Mouse (Mus musculus): Measurements from ENCODE around the gene Abcc8. TPM values are rescaled to one million over a fixed set of nuclear protein-coding genes. Genes with fewer than 3 reads are reported as not detected.

Abcc8 gene
- polyA plus RNA-seq, 1 experiment = 0.34 TPM

- TF ChIP-seq MYOD1 (IDR thresholded peaks at IDR 0.05; ENCODE audit: control insufficient read depth in 1 of 3, insufficient read length in 2 of 3, low read depth in 2 of 3) (no peak), SRF (IDR thresholded peaks at IDR 0.05; ENCODE audit: control insufficient read depth, insufficient read length, low read depth) (no peak), TCF12 (IDR thresholded peaks at IDR 0.05; ENCODE audit: insufficient read depth, poor library complexity, severe bottlenecking) (no peak), CEBPB (IDR thresholded peaks at IDR 0.05; ENCODE audit: insufficient read depth, poor library complexity, severe bottlenecking) (no peak), POLR2A (IDR thresholded peaks at IDR 0.05; ENCODE audit: insufficient read length, low read depth) (no peak), E2F4 (IDR thresholded peaks at IDR 0.05; ENCODE audit: insufficient read depth) (no peak), TCF3 (IDR thresholded peaks at IDR 0.05; ENCODE audit: insufficient read length, low read depth) (no peak), USF1 (IDR thresholded peaks at IDR 0.05; ENCODE audit: low read depth) (no peak), MAX (IDR thresholded peaks at IDR 0.05; ENCODE audit: low read depth) (no peak), POLR2AphosphoS2 (IDR thresholded peaks at IDR 0.05; ENCODE audit: insufficient read length, low read depth) (no peak), REST (IDR thresholded peaks at IDR 0.05; ENCODE audit: insufficient read depth, insufficient read length) (no peak), MYOG (IDR thresholded peaks at IDR 0.05; ENCODE audit: control insufficient read depth in 1 of 3, insufficient read depth in 1 of 3, insufficient read length in 2 of 3, low read depth in 2 of 3) (no peak)
Measured at GRCm38 (mm10) chr7:46128196-46128595, 51.6 kb downstream of the Abcc8 start.

GRCm38 (mm10) chr7:46125340-46125739 is 54.5 kb downstream of the Abcc8 start:
- Histone ChIP-seq H3K79me2 (ENCODE audit: control insufficient read depth, insufficient read depth) (no peaks in the 10 kb centered on the region), H3K4me3 (no peak overlapping the region), H3ac (ENCODE audit: control insufficient read depth, insufficient read length) (no peak overlapping the region), H3K27me3 (ENCODE audit: control insufficient read depth, insufficient read depth, insufficient read length) (peaks cover 12% of the 10 kb centered on the region), H3K4me2 (ENCODE audit: low read depth) (no peak overlapping the region), H3K36me3 (ENCODE audit: control insufficient read depth, insufficient read depth) (no peaks in the 10 kb centered on the region)
- TF ChIP-seq POLR2AphosphoS2 (IDR thresholded peaks at IDR 0.05; ENCODE audit: insufficient read length, low read depth) = no peak
- no peak for TF ChIP-seq MYOG (IDR thresholded peaks at IDR 0.05; ENCODE audit: control insufficient read depth in 1 of 3, insufficient read depth in 1 of 3, insufficient read length in 2 of 3, low read depth in 2 of 3)
- TF ChIP-seq SRF (IDR thresholded peaks at IDR 0.05; ENCODE audit: control insufficient read depth, insufficient read length, low read depth) = no peak
- TF ChIP-seq USF1 (IDR thresholded peaks at IDR 0.05; ENCODE audit: low read depth) = no peak
- TF ChIP-seq MAX (IDR thresholded peaks at IDR 0.05; ENCODE audit: low read depth) = no peak
- TF ChIP-seq POLR2A (IDR thresholded peaks at IDR 0.05; ENCODE audit: insufficient read length, low read depth) = no peak
- no peak for TF ChIP-seq MYOD1 (IDR thresholded peaks at IDR 0.05; ENCODE audit: control insufficient read depth in 1 of 3, insufficient read length in 2 of 3, low read depth in 2 of 3)
- TF ChIP-seq TCF3 (IDR thresholded peaks at IDR 0.05; ENCODE audit: insufficient read length, low read depth) = no peak
- TF ChIP-seq REST (IDR thresholded peaks at IDR 0.05; ENCODE audit: insufficient read depth, insufficient read length) = no peak
- TF ChIP-seq CEBPB (IDR thresholded peaks at IDR 0.05; ENCODE audit: insufficient read depth, poor library complexity, severe bottlenecking) = no peak
- no peak for TF ChIP-seq E2F4 (IDR thresholded peaks at IDR 0.05; ENCODE audit: insufficient read depth)
- no peak for TF ChIP-seq TCF12 (IDR thresholded peaks at IDR 0.05; ENCODE audit: insufficient read depth, poor library complexity, severe bottlenecking)

More at GRCm38 (mm10) chr7:46128196-46128595, 51.6 kb downstream of the Abcc8 start:
- Histone ChIP-seq H3K79me2 (ENCODE audit: control insufficient read depth, insufficient read depth) (no peaks in the 10 kb centered on the region), H3ac (ENCODE audit: control insufficient read depth, insufficient read length) (no peak overlapping the region), H3K4me2 (ENCODE audit: low read depth) (no peak overlapping the region), H3K4me3 (no peak overlapping the region), H3K27me3 (ENCODE audit: control insufficient read depth, insufficient read depth, insufficient read length) (peaks cover 6% of the 10 kb centered on the region), H3K36me3 (ENCODE audit: control insufficient read depth, insufficient read depth) (no peaks in the 10 kb centered on the region)

GRCm38 (mm10) chr7:46124460-46124859 is 55.4 kb downstream of the Abcc8 start:
- Histone ChIP-seq H3ac (ENCODE audit: control insufficient read depth, insufficient read length) (no peak overlapping the region), H3K27me3 (ENCODE audit: control insufficient read depth, insufficient read depth, insufficient read length) (peaks cover 18% of the 10 kb centered on the region), H3K4me3 (no peak overlapping the region), H3K4me2 (ENCODE audit: low read depth) (no peak overlapping the region), H3K79me2 (ENCODE audit: control insufficient read depth, insufficient read depth) (no peaks in the 10 kb centered on the region), H3K36me3 (ENCODE audit: control insufficient read depth, insufficient read depth) (no peaks in the 10 kb centered on the region)
- TF ChIP-seq USF1 (IDR thresholded peaks at IDR 0.05; ENCODE audit: low read depth) = no peak
- TF ChIP-seq TCF12 (IDR thresholded peaks at IDR 0.05; ENCODE audit: insufficient read depth, poor library complexity, severe bottlenecking) = no peak
- no peak for TF ChIP-seq POLR2A (IDR thresholded peaks at IDR 0.05; ENCODE audit: insufficient read length, low read depth)
- TF ChIP-seq MYOG (IDR thresholded peaks at IDR 0.05; ENCODE audit: control insufficient read depth in 1 of 3, insufficient read depth in 1 of 3, insufficient read length in 2 of 3, low read depth in 2 of 3) = no peak
- TF ChIP-seq MYOD1 (IDR thresholded peaks at IDR 0.05; ENCODE audit: control insufficient read depth in 1 of 3, insufficient read length in 2 of 3, low read depth in 2 of 3) = no peak
- TF ChIP-seq SRF (IDR thresholded peaks at IDR 0.05; ENCODE audit: control insufficient read depth, insufficient read length, low read depth) = no peak
- no peak for TF ChIP-seq POLR2AphosphoS2 (IDR thresholded peaks at IDR 0.05; ENCODE audit: insufficient read length, low read depth)
- no peak for TF ChIP-seq TCF3 (IDR thresholded peaks at IDR 0.05; ENCODE audit: insufficient read length, low read depth)
- TF ChIP-seq E2F4 (IDR thresholded peaks at IDR 0.05; ENCODE audit: insufficient read depth) = no peak
- no peak for TF ChIP-seq REST (IDR thresholded peaks at IDR 0.05; ENCODE audit: insufficient read depth, insufficient read length)

- Histone ChIP-seq H3K4me3 (no peak overlapping the region), H3K36me3 (ENCODE audit: control insufficient read depth, insufficient read depth) (no peaks in the 10 kb centered on the region), H3K79me2 (ENCODE audit: control insufficient read depth, insufficient read depth) (no peaks in the 10 kb centered on the region), H3ac (ENCODE audit: control insufficient read depth, insufficient read length) (no peak overlapping the region), H3K27me3 (ENCODE audit: control insufficient read depth, insufficient read depth, insufficient read length) (peaks cover 23% of the 10 kb centered on the region), H3K4me2 (ENCODE audit: low read depth) (no peak overlapping the region)
- TF ChIP-seq MYOD1 (IDR thresholded peaks at IDR 0.05; ENCODE audit: control insufficient read depth in 1 of 3, insufficient read length in 2 of 3, low read depth in 2 of 3) (no peak), CEBPB (IDR thresholded peaks at IDR 0.05; ENCODE audit: insufficient read depth, poor library complexity, severe bottlenecking) (no peak), TCF3 (IDR thresholded peaks at IDR 0.05; ENCODE audit: insufficient read length, low read depth) (no peak), REST (IDR thresholded peaks at IDR 0.05; ENCODE audit: insufficient read depth, insufficient read length) (no peak), MYOG (IDR thresholded peaks at IDR 0.05; ENCODE audit: control insufficient read depth in 1 of 3, insufficient read depth in 1 of 3, insufficient read length in 2 of 3, low read depth in 2 of 3) (no peak), MAX (IDR thresholded peaks at IDR 0.05; ENCODE audit: low read depth) (no peak)
Measured at GRCm38 (mm10) chr7:46122964-46123363, 56.9 kb downstream of the Abcc8 start.

- peaks cover 46% of the 10 kb centered on the region for H3K27me3 ChIP-seq (ENCODE audit: control insufficient read depth, insufficient read depth, insufficient read length)
- H3K4me2 ChIP-seq (ENCODE audit: low read depth) = no peak overlapping the region
- H3K4me3 ChIP-seq = no peak overlapping the region
- H3K36me3 ChIP-seq (ENCODE audit: control insufficient read depth, insufficient read depth) = no peaks in the 10 kb centered on the region
- H3K79me2 ChIP-seq (ENCODE audit: control insufficient read depth, insufficient read depth) = no peaks in the 10 kb centered on the region
- H3ac ChIP-seq (ENCODE audit: control insufficient read depth, insufficient read length) = no peak overlapping the region
- no peak for TF ChIP-seq TCF3 (IDR thresholded peaks at IDR 0.05; ENCODE audit: insufficient read length, low read depth)
- no peak for TF ChIP-seq MYOG (IDR thresholded peaks at IDR 0.05; ENCODE audit: control insufficient read depth in 1 of 3, insufficient read depth in 1 of 3, insufficient read length in 2 of 3, low read depth in 2 of 3)
- TF ChIP-seq REST (IDR thresholded peaks at IDR 0.05; ENCODE audit: insufficient read depth, insufficient read length) = no peak
- TF ChIP-seq POLR2AphosphoS2 (IDR thresholded peaks at IDR 0.05; ENCODE audit: insufficient read length, low read depth) = no peak
- TF ChIP-seq MYOD1 (IDR thresholded peaks at IDR 0.05; ENCODE audit: control insufficient read depth in 1 of 3, insufficient read length in 2 of 3, low read depth in 2 of 3) = no peak
- no peak for TF ChIP-seq E2F4 (IDR thresholded peaks at IDR 0.05; ENCODE audit: insufficient read depth)
- TF ChIP-seq CEBPB (IDR thresholded peaks at IDR 0.05; ENCODE audit: insufficient read depth, poor library complexity, severe bottlenecking) = no peak
- TF ChIP-seq SRF (IDR thresholded peaks at IDR 0.05; ENCODE audit: control insufficient read depth, insufficient read length, low read depth) = no peak
- no peak for TF ChIP-seq POLR2A (IDR thresholded peaks at IDR 0.05; ENCODE audit: insufficient read length, low read depth)
- no peak for TF ChIP-seq TCF12 (IDR thresholded peaks at IDR 0.05; ENCODE audit: insufficient read depth, poor library complexity, severe bottlenecking)
Measured at GRCm38 (mm10) chr7:46117035-46117434, 62.8 kb downstream of the Abcc8 start.
